Mouse (Mus musculus): ENCODE measurements around the gene Inka2. TPM values are rescaled to one million over a fixed set of nuclear protein-coding genes. Genes with fewer than 3 reads are reported as not detected.

Inka2 gene
- polyA plus RNA-seq, 1 experiment from 2014 or later: 0.46 TPM

DNA sequence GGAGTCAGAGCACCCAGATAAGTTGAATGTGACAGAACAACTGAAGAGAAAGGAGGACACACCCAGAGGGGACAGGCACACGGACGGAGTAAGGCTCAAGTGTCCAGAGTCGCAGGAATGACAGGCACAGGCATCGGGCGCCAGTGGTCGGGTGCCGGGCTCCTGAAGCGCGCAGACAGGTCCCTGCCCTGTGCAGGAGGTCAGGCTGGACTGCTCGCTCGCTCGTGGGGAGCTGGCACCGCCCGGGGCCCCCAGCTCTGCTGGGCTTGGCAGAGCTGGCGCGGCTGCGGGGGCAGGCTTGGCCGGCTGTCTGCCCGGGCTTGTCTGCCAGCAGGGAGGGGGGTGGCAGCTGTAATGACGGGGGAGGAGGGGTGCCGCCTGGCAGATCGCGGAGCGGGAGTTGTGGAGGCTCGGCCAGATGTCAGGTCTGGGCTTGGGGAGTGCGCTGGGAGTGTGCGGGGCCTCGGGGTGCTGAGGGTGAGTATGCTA, 706 bp downstream of the Inka2 start:
- Histone ChIP-seq H3K4me2 (replicated peaks; ENCODE audit: low read depth, low read length) (peak overlapping the region; percentile 78), H3K4me1 (ENCODE audit: control insufficient read depth, insufficient read depth, low read length) (0 out of 2 replicates have a peak, but pooled peaks cover 10% of the 10 kb centered on the region), H3K4me3 (ENCODE audit: low read length) (peak overlapping the region; percentile 41), H3K9ac (ENCODE audit: low read depth, low read length) (peak overlapping the region; percentile 44), H3K27me3 (ENCODE audit: control insufficient read depth, insufficient read depth, low read length) (peaks cover 14% of the 10 kb centered on the region), H3K27ac (ENCODE audit: low read depth, low read length) (no peak overlapping the region), H3K9me3 (ENCODE audit: control insufficient read depth, low read length) (no peaks in the 10 kb centered on the region), H3K36me3 (ENCODE audit: control insufficient read depth, insufficient read depth, low read length) (no peaks in the 10 kb centered on the region)
- ATAC-seq (ENCODE audit: low FRiP score, low TSS enrichment): peak; percentile 37
- under 1% methylated on average over 28 of the region's 28 CpGs for WGBS

DNA sequence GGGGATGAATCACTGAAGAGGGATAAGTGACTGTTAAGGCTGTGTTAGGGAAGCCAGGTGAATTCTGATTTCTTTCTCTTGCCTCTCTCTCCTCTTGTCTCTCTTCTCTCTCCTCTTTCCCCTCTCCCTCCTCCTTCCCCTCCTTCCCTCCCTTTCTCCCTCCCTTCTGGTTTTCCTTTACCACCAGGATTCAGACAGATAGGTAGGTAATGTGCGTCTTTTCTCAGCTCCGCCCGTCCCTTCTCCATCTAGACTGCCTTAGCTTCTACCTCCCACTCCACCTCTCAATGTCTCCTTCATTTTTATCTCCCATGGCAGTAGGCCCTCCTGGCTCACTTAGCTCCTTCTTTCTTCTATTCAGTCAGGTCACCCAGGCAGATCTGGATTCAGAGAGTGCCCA, 1.2 kb downstream of the Inka2 start:
- WGBS: 32% methylated on average over 3 of the region's 3 CpGs
- Histone ChIP-seq H3K27me3 (ENCODE audit: control insufficient read depth, insufficient read depth, low read length) (peaks cover 14% of the 10 kb centered on the region), H3K36me3 (ENCODE audit: control insufficient read depth, insufficient read depth, low read length) (no peaks in the 10 kb centered on the region), H3K9ac (ENCODE audit: low read depth, low read length) (peak overlapping the region; percentile 44), H3K27ac (ENCODE audit: low read depth, low read length) (no peak overlapping the region), H3K9me3 (ENCODE audit: control insufficient read depth, low read length) (no peaks in the 10 kb centered on the region), H3K4me2 (replicated peaks; ENCODE audit: low read depth, low read length) (peak overlapping the region; percentile 78), H3K4me1 (ENCODE audit: control insufficient read depth, insufficient read depth, low read length) (0 out of 2 replicates have a peak, but pooled peaks cover 10% of the 10 kb centered on the region), H3K4me3 (ENCODE audit: low read length) (peak overlapping the region; percentile 41)
- no peak for ATAC-seq (ENCODE audit: low FRiP score, low TSS enrichment)

DNA sequence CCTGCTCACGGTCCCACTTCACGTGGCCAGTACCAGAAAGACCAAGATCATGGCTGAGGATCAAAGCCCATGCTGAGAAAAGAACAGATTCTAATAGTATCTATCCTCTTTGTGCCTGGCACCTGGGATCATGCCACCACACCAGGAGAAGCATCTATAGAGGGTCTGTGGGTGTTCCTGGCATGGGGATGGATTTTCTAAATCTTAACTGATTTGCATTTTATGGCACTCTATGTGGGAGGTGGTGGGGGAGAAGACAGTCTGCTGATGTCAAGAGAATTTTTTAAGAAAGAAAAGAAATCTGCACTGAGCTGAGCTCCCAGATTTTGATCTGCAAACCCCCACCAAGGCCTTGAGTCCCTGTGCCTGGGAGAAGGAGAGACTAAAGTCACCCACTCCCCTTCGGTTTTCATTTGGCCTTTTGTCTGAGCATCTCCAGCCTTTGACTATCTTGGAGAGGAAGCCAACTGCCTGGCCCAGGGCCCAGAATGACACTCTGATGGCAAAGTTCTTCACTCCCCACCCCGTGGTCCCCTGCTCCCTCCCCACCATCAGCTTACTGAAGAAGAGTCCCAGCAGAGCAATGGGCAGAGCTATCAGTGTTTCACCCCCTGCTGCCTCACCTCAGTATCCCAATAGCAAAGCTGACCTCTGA, 2.1 kb downstream of the Inka2 start:
- no peak for ATAC-seq (ENCODE audit: low FRiP score, low TSS enrichment)
- 0 out of 2 replicates have a peak, but pooled peaks cover 10% of the 10 kb centered on the region for H3K4me1 ChIP-seq (ENCODE audit: control insufficient read depth, insufficient read depth, low read length)
- no peaks in the 10 kb centered on the region for H3K36me3 ChIP-seq (ENCODE audit: control insufficient read depth, insufficient read depth, low read length)
- no peaks in the 10 kb centered on the region for H3K9me3 ChIP-seq (ENCODE audit: control insufficient read depth, low read length)
- H3K4me2 ChIP-seq (replicated peaks; ENCODE audit: low read depth, low read length): no peak overlapping the region
- H3K27ac ChIP-seq (ENCODE audit: low read depth, low read length): no peak overlapping the region
- H3K4me3 ChIP-seq (ENCODE audit: low read length): no peak overlapping the region
- WGBS: 43% methylated on average over 4 of the region's 4 CpGs
- peaks cover 14% of the 10 kb centered on the region for H3K27me3 ChIP-seq (ENCODE audit: control insufficient read depth, insufficient read depth, low read length)
- no peak overlapping the region for H3K9ac ChIP-seq (ENCODE audit: low read depth, low read length)

GRCm38 (mm10) chr3:105707590-105707989, 3.2 kb downstream of the Inka2 start:
- ATAC-seq (ENCODE audit: low FRiP score, low TSS enrichment): no peak
- H3K4me2 ChIP-seq (replicated peaks; ENCODE audit: low read depth, low read length): no peak overlapping the region
- 0 out of 2 replicates have a peak, but pooled peaks cover 10% of the 10 kb centered on the region for H3K4me1 ChIP-seq (ENCODE audit: control insufficient read depth, insufficient read depth, low read length)
- H3K9me3 ChIP-seq (ENCODE audit: control insufficient read depth, low read length): no peaks in the 10 kb centered on the region
- no peak overlapping the region for H3K4me3 ChIP-seq (ENCODE audit: low read length)
- no peak overlapping the region for H3K9ac ChIP-seq (ENCODE audit: low read depth, low read length)
- no peak overlapping the region for H3K27ac ChIP-seq (ENCODE audit: low read depth, low read length)
- peaks cover 14% of the 10 kb centered on the region for H3K27me3 ChIP-seq (ENCODE audit: control insufficient read depth, insufficient read depth, low read length)
- 20% methylated on average over 7 of the region's 7 CpGs for WGBS
- no peaks in the 10 kb centered on the region for H3K36me3 ChIP-seq (ENCODE audit: control insufficient read depth, insufficient read depth, low read length)

GRCm38 (mm10) chr3:105710246-105710645, 5.8 kb downstream of the Inka2 start:
- Histone ChIP-seq H3K27me3 (ENCODE audit: control insufficient read depth, insufficient read depth, low read length) (peaks cover 12% of the 10 kb centered on the region), H3K4me3 (ENCODE audit: low read length) (no peak overlapping the region), H3K9me3 (ENCODE audit: control insufficient read depth, low read length) (no peaks in the 10 kb centered on the region), H3K4me2 (replicated peaks; ENCODE audit: low read depth, low read length) (no peak overlapping the region), H3K4me1 (ENCODE audit: control insufficient read depth, insufficient read depth, low read length) (0 out of 2 replicates have a peak, but pooled peaks cover 12% of the 10 kb centered on the region), H3K36me3 (ENCODE audit: control insufficient read depth, insufficient read depth, low read length) (no peaks in the 10 kb centered on the region), H3K9ac (ENCODE audit: low read depth, low read length) (no peak overlapping the region), H3K27ac (ENCODE audit: low read depth, low read length) (no peak overlapping the region)
- WGBS: 74% methylated on average over 6 of the region's 6 CpGs
- no peak for ATAC-seq (ENCODE audit: low FRiP score, low TSS enrichment)

DNA sequence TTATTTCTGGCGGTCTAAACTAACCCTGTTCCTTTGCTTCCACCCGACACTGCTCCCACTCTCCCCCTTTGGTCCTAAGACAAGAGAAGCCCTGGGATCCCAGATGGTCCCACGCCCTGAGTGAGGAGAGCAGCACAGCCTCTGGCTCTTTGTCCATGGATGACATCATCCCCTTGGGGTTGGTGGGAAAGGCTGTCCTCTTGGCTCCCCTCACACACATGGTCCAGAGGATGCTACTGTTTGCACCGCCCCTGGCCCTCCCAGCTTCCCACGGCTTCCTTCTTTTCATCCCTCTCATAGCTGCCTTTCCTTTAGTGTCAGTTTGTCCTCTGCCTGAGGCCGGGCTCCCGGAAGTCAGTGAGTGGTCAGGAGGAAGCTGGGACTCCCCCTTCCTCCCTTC, 7.3 kb downstream of the Inka2 start:
- H3K36me3 ChIP-seq (ENCODE audit: control insufficient read depth, insufficient read depth, low read length): no peaks in the 10 kb centered on the region
- WGBS: 65% methylated on average over 7 of the region's 7 CpGs
- H3K4me1 ChIP-seq (ENCODE audit: control insufficient read depth, insufficient read depth, low read length): 0 out of 2 replicates have a peak, but pooled peaks cover 12% of the 10 kb centered on the region
- H3K4me2 ChIP-seq (replicated peaks; ENCODE audit: low read depth, low read length): no peak overlapping the region
- no peak overlapping the region for H3K4me3 ChIP-seq (ENCODE audit: low read length)
- H3K27ac ChIP-seq (ENCODE audit: low read depth, low read length): no peak overlapping the region
- no peaks in the 10 kb centered on the region for H3K9me3 ChIP-seq (ENCODE audit: control insufficient read depth, low read length)
- no peak overlapping the region for H3K9ac ChIP-seq (ENCODE audit: low read depth, low read length)
- ATAC-seq (ENCODE audit: low FRiP score, low TSS enrichment): no peak
- H3K27me3 ChIP-seq (ENCODE audit: control insufficient read depth, insufficient read depth, low read length): 0 out of 2 replicates have a peak, but pooled peaks cover 2% of the 10 kb centered on the region

GRCm38 (mm10) chr3:105712827-105713226, 8.4 kb downstream of the Inka2 start:
- ATAC-seq (ENCODE audit: low FRiP score, low TSS enrichment): no peak
- H3K27ac ChIP-seq (ENCODE audit: low read depth, low read length): no peak overlapping the region
- no peak overlapping the region for H3K4me3 ChIP-seq (ENCODE audit: low read length)
- no peak overlapping the region for H3K9ac ChIP-seq (ENCODE audit: low read depth, low read length)
- H3K4me1 ChIP-seq (ENCODE audit: control insufficient read depth, insufficient read depth, low read length): 0 out of 2 replicates have a peak, but pooled peaks cover 10% of the 10 kb centered on the region
- H3K9me3 ChIP-seq (ENCODE audit: control insufficient read depth, low read length): no peaks in the 10 kb centered on the region
- no peaks in the 10 kb centered on the region for H3K36me3 ChIP-seq (ENCODE audit: control insufficient read depth, insufficient read depth, low read length)
- no peak overlapping the region for H3K4me2 ChIP-seq (replicated peaks; ENCODE audit: low read depth, low read length)
- no peaks in the 10 kb centered on the region for H3K27me3 ChIP-seq (ENCODE audit: control insufficient read depth, insufficient read depth, low read length)

- Histone ChIP-seq H3K27me3 (ENCODE audit: control insufficient read depth, insufficient read depth, low read length) (no peaks in the 10 kb centered on the region), H3K9ac (ENCODE audit: low read depth, low read length) (no peak overlapping the region), H3K36me3 (ENCODE audit: control insufficient read depth, insufficient read depth, low read length) (no peaks in the 10 kb centered on the region), H3K4me1 (ENCODE audit: control insufficient read depth, insufficient read depth, low read length) (peaks cover 17% of the 10 kb centered on the region; the same call in 1 of the 2 replicates), H3K4me3 (ENCODE audit: low read length) (no peak overlapping the region), H3K9me3 (ENCODE audit: control insufficient read depth, low read length) (no peaks in the 10 kb centered on the region), H3K4me2 (replicated peaks; ENCODE audit: low read depth, low read length) (no peak overlapping the region), H3K27ac (ENCODE audit: low read depth, low read length) (peak overlapping the region; percentile 76)
- ATAC-seq (ENCODE audit: low FRiP score, low TSS enrichment): peak; percentile 71
- WGBS: 9% methylated on average over 8 of the region's 8 CpGs
Observed at GRCm38 (mm10) chr3:105714091-105714819, 9.9 kb downstream of the Inka2 start.

DNA sequence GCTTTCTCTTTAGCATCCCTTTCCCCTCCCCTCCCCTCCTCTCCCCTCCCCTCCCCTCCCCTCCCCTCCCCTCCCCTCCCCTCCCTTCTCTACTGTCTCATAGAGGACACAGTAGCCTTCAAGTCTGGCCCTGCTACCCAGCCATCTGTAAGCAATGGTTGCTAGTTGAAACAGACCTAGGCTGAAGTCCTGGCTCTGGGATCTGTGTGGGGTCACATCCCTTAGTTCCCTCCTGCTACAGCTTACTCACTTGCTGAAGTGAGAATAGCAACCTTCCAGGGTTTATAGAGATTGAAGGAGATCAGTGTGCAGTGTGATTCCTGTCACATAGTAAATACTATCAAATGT, 10.4 kb downstream of the Inka2 start:
- Histone ChIP-seq H3K9ac (ENCODE audit: low read depth, low read length) (no peak overlapping the region), H3K9me3 (ENCODE audit: control insufficient read depth, low read length) (no peaks in the 10 kb centered on the region), H3K4me1 (ENCODE audit: control insufficient read depth, insufficient read depth, low read length) (peaks cover 17% of the 10 kb centered on the region; the same call in 1 of the 2 replicates), H3K27ac (ENCODE audit: low read depth, low read length) (no peak overlapping the region), H3K4me3 (ENCODE audit: low read length) (no peak overlapping the region), H3K27me3 (ENCODE audit: control insufficient read depth, insufficient read depth, low read length) (no peaks in the 10 kb centered on the region), H3K36me3 (ENCODE audit: control insufficient read depth, insufficient read depth, low read length) (no peaks in the 10 kb centered on the region), H3K4me2 (replicated peaks; ENCODE audit: low read depth, low read length) (no peak overlapping the region)
- no peak for ATAC-seq (ENCODE audit: low FRiP score, low TSS enrichment)

Data from kidney, embryonic 14.5 days (tissue).